Mouse (Mus musculus) kidney, adult 2 months (tissue): ENCODE data around the gene Tenm4.

Experiments used
- CTCF ChIP-seq: fragments of 200-500 bp; conservative IDR thresholded peaks from 2 replicates; pipeline ENCODE4 v1.5.1; 2011; ENCODE audit warnings: low read depth, mild to moderate bottlenecking, control low read depth, low read length, moderate library complexity, mixed read lengths; ENCODE audit not compliant: insufficient read depth, insufficient read length
- POLR2A ChIP-seq: fragments of 200-500 bp; IDR thresholded peaks from one replicate; pipeline ENCODE4 v1.6.1; 2011; ENCODE audit warnings: low read depth, low read length, control low read depth

DNA sequence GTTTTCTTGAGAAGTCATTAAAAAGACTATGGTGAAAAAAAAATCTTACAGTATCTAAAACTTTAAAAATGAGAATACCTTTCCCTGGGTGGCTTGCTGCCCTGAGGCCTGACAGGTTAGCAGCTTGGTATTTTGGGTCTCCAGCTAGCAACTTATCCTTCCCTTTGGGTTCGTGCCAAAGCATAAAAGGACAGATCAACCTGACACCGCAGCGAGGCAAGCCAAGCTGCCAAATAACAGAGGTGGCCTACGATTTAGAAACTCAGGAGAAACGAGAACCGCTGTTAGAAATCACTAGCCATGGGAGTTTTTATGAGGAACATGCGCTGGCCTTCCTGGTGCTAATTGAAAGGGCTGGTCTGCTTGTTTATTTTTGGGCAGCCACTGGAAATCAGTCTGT is 571.2 kb downstream of the Tenm4 start:
- TF ChIP-seq CTCF (no peak), POLR2A (no peak)
